21 mouse cellular contexts compared by ENCODE assay signal in the genomic region with DNA sequence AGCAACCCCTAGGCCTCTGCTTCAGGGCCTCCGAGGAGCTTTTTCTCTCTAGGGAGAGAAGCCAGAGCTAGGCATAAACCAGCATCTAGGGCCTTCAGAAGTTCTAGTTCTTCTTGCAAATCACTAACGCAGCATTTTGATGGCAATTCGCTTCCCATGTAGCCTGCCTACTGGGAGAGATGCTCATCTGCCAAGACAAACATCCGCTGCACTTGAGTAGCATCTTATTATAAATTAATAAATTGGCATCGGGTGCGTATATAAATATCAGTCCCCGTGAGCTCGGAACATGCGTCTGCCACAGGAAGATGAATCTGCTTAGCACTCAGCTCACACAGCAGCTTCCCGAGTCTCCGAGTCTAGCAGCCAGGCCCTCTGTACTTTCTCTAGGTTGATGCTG. TPM values are rescaled to one million over a fixed set of nuclear protein-coding genes. Genes with fewer than 3 reads are reported as not detected.
DNase-seq lines count a peak whose midpoint lies in the region; ATAC-seq and TF ChIP-seq lines count a peak whose summit lies in the region.
"Had no signal": no experiment of that assay in that cellular context is flagged by ENCODE, and none has a peak within 500 bp of the region (broad histone marks: within the 10 kb centered on the region; RNA-seq: fewer than 3 reads in every experiment).

No protein-coding gene starts in this region.

- TF ChIP-seq CTCF in embryonic fibroblast, embryonic 13.5 days (IDR thresholded peaks at IDR 0.05; ENCODE audit: borderline replicate concordance, insufficient read depth, low read length) = no peak

- H3K27me3 ChIP-seq in hindbrain, embryonic 15.5 days = no peaks in the 10 kb centered on the region
- H3K27me3 ChIP-seq in hindbrain, embryonic 16.5 days (replicated peaks; ENCODE audit: control insufficient read depth, insufficient read depth, low read length) = no peaks in the 10 kb centered on the region
- H3K27me3 ChIP-seq in midbrain, embryonic 13.5 days = no peaks in the 10 kb centered on the region
- no peaks in the 10 kb centered on the region for H3K27me3 ChIP-seq in midbrain, embryonic 15.5 days (replicated peaks)
- H3K27me3 ChIP-seq: heart, embryonic 15.5 days; limb, embryonic 13.5 days; liver, embryonic 12.5 days; neural tube, embryonic 12.5 days had no signal

- peak overlapping the region; percentile 53; the same call in 1 of the 2 replicates for H3K27ac ChIP-seq in hindbrain, embryonic 15.5 days (replicated peaks)
- H3K27ac ChIP-seq in hindbrain, embryonic 16.5 days (ENCODE audit: low read depth, low read length) = no peak overlapping the region
- peak overlapping the region; percentile 79 for H3K27ac ChIP-seq in midbrain, embryonic 13.5 days
- no peak overlapping the region; the same call in 1 of the 2 replicates for H3K27ac ChIP-seq in midbrain, embryonic 15.5 days
- H3K27ac ChIP-seq in embryonic fibroblast, embryonic 13.5 days (ENCODE audit: insufficient read depth, low read length) = peak overlapping the region; percentile 21
- H3K27ac ChIP-seq: gastrocnemius, adult 2 months; heart, embryonic 15.5 days; kidney, postnatal 0 days; limb, embryonic 13.5 days; liver, embryonic 12.5 days; neural tube, embryonic 12.5 days had no signal

- ATAC-seq in hindbrain, embryonic 15.5 days (ENCODE audit: low FRiP score, low read depth) = no peak
- ATAC-seq in hindbrain, embryonic 16.5 days = no peak
- no peak for ATAC-seq in midbrain, embryonic 13.5 days
- ATAC-seq in midbrain, embryonic 15.5 days (replicated peaks) = no peak
- ATAC-seq: activated CD4-positive, CD25-positive, alpha-beta regulatory T cell, adult 4 months; liver, embryonic 12.5 days had no signal

- TF ChIP-seq POLR2A in embryonic fibroblast, embryonic 13.5 days (IDR thresholded peaks at IDR 0.05; ENCODE audit: low read depth, low read length) = no peak

- H3K4me2 ChIP-seq in hindbrain, embryonic 15.5 days = no peak overlapping the region
- H3K4me2 ChIP-seq in hindbrain, embryonic 16.5 days (ENCODE audit: low read length) = no peak overlapping the region
- no peak overlapping the region for H3K4me2 ChIP-seq in midbrain, embryonic 13.5 days (replicated peaks)
- no peak overlapping the region for H3K4me2 ChIP-seq in midbrain, embryonic 15.5 days
- H3K4me2 ChIP-seq: heart, embryonic 15.5 days; limb, embryonic 13.5 days; liver, embryonic 12.5 days; neural tube, embryonic 12.5 days had no signal

- H3K9me3 ChIP-seq in hindbrain, embryonic 15.5 days = no peaks in the 10 kb centered on the region
- H3K9me3 ChIP-seq in hindbrain, embryonic 16.5 days (ENCODE audit: control insufficient read depth, low read length) = no peaks in the 10 kb centered on the region
- H3K9me3 ChIP-seq in midbrain, embryonic 13.5 days = no peaks in the 10 kb centered on the region
- H3K9me3 ChIP-seq in midbrain, embryonic 15.5 days = no peaks in the 10 kb centered on the region
- H3K9me3 ChIP-seq: heart, embryonic 15.5 days; limb, embryonic 13.5 days; liver, embryonic 12.5 days; neural tube, embryonic 12.5 days had no signal

- H3K4me3 ChIP-seq in hindbrain, embryonic 15.5 days = no peak overlapping the region
- no peak overlapping the region for H3K4me3 ChIP-seq in hindbrain, embryonic 16.5 days (ENCODE audit: low read length)
- H3K4me3 ChIP-seq in midbrain, embryonic 13.5 days (replicated peaks) = no peak overlapping the region
- no peak overlapping the region for H3K4me3 ChIP-seq in midbrain, embryonic 15.5 days
- H3K4me3 ChIP-seq in embryonic fibroblast, embryonic 13.5 days (ENCODE audit: insufficient read depth, low read length) = no peak overlapping the region
- H3K4me3 ChIP-seq: gastrocnemius, adult 2 months; heart, embryonic 15.5 days; limb, embryonic 13.5 days; liver, embryonic 12.5 days; neural tube, embryonic 12.5 days had no signal

- peaks cover 70% of the 10 kb centered on the region for H3K4me1 ChIP-seq in hindbrain, embryonic 15.5 days (replicated peaks)
- H3K4me1 ChIP-seq in hindbrain, embryonic 16.5 days (ENCODE audit: control insufficient read depth, insufficient read depth, low read depth, low read length) = peaks cover 42% of the 10 kb centered on the region
- H3K4me1 ChIP-seq in midbrain, embryonic 13.5 days (replicated peaks) = peaks cover 52% of the 10 kb centered on the region
- peaks cover 46% of the 10 kb centered on the region for H3K4me1 ChIP-seq in midbrain, embryonic 15.5 days
- peaks cover 21% of the 10 kb centered on the region for H3K4me1 ChIP-seq in embryonic fibroblast, embryonic 13.5 days (ENCODE audit: control insufficient read depth, insufficient read depth, low read length)
- H3K4me1 ChIP-seq: liver, embryonic 12.5 days had no signal

- no peak for DNase-seq in urinary bladder, postnatal 36 days (ENCODE audit: low spot score in 2 of 2)
- DNase-seq in lung, postnatal 4 days = no peak
- DNase-seq: adrenal gland, adult 8-10 months; cerebellum, adult 2 months; gastrocnemius, adult 2 months; heart, postnatal 36 days; kidney, adult 2 months; layer of hippocampus, postnatal 36 days; lung, adult 18-20 months; lung, postnatal 10 days had no signal

- H3K9ac ChIP-seq in hindbrain, embryonic 15.5 days = no peak overlapping the region
- no peak overlapping the region for H3K9ac ChIP-seq in hindbrain, embryonic 16.5 days (ENCODE audit: low read depth, low read length)
- no peak overlapping the region for H3K9ac ChIP-seq in midbrain, embryonic 13.5 days (replicated peaks)
- no peak overlapping the region for H3K9ac ChIP-seq in midbrain, embryonic 15.5 days
- H3K9ac ChIP-seq: heart, embryonic 15.5 days; limb, embryonic 13.5 days; liver, embryonic 12.5 days; neural tube, embryonic 12.5 days had no signal

- H3K36me3 ChIP-seq in hindbrain, embryonic 15.5 days = no peaks in the 10 kb centered on the region
- H3K36me3 ChIP-seq in hindbrain, embryonic 16.5 days (ENCODE audit: control insufficient read depth, insufficient read depth, low read length) = no peaks in the 10 kb centered on the region
- no peaks in the 10 kb centered on the region for H3K36me3 ChIP-seq in midbrain, embryonic 13.5 days
- no peaks in the 10 kb centered on the region for H3K36me3 ChIP-seq in midbrain, embryonic 15.5 days (replicated peaks)
- H3K36me3 ChIP-seq: heart, embryonic 15.5 days; limb, embryonic 13.5 days; liver, embryonic 12.5 days; neural tube, embryonic 12.5 days had no signal

- WGBS in hindbrain, embryonic 15.5 days = 35% methylated on average over 11 of the region's 11 CpGs
- 37% methylated on average over 11 of the region's 11 CpGs for WGBS in hindbrain, embryonic 16.5 days
- WGBS in midbrain, embryonic 13.5 days = 67% methylated on average over 11 of the region's 11 CpGs
- 60% methylated on average over 11 of the region's 11 CpGs for WGBS in midbrain, embryonic 15.5 days

RNA-seq across cellular contexts. Expression of a gene that starts 50.9 kb away (rescaled TPM):
- 12.9 and 14.5 TPM in 2 replicates for polyA plus RNA-seq in hindbrain, embryonic 15.5 days (2015; fragmentation: Nextera tagmentation; extraction: Ambion mirVana)
- polyA plus RNA-seq in hindbrain, embryonic 16.5 days (2015; fragmentation: Nextera tagmentation; extraction: Ambion mirVana) = 8.5 and 9.6 TPM in 2 replicates
- polyA plus RNA-seq in midbrain, embryonic 13.5 days (2015; fragmentation: Nextera tagmentation; extraction: Ambion mirVana) = 2.9 and 5.2 TPM in 2 replicates
- 10.9 and 14.2 TPM in 2 replicates for polyA plus RNA-seq in midbrain, embryonic 15.5 days (2015; fragmentation: Nextera tagmentation; extraction: Ambion mirVana)
- polyA plus RNA-seq in embryonic fibroblast, embryonic 13.5 days (2011; ENCODE audit: insufficient read length, low read depth, missing spikeins) = 27.1 and 27.5 TPM in 2 replicates
- polyA plus RNA-seq: activated CD4-positive, CD25-positive, alpha-beta regulatory T cell, adult 4 months had no signal

Comparison
In these comparisons a context has a peak if more than half of its experiments do, and no peak if none do; other contexts are left out.
1. H3K27ac ChIP-seq: peak in hindbrain, embryonic 15.5 days (single experiment), midbrain, embryonic 13.5 days (single experiment) and embryonic fibroblast, embryonic 13.5 days (single experiment); none in hindbrain, embryonic 16.5 days (single experiment) and midbrain, embryonic 15.5 days (single experiment).